Mouse (Mus musculus) frontal cortex, adult (tissue): ENCODE data around the gene Usp34.
A peak's percentile ranks its signal among the peaks of the same experiment; 100 is the strongest.
"Not testable (repeated sequence)": the region's sequence is repeated elsewhere in the genome, so short reads cannot be mapped to it uniquely, and the experiment has no call there.

Experiments used
- ATAC-seq: cut with Nextera tagmentation; 2 replicates; pipeline ENCODE4 v1.9.2; 2017; ENCODE audit warnings: mild to moderate bottlenecking, moderate library complexity, mixed read lengths; ENCODE audit not compliant: low TSS enrichment

The Usp34 gene

GRCm38 (mm10) chr11:23306764-23307565, at the start of gene Usp34:
Gene Usp34 (plus strand): TSS chr11:23306895.
- ATAC-seq: peak; percentile 6; the same call in 1 of the 2 replicates

DNA sequence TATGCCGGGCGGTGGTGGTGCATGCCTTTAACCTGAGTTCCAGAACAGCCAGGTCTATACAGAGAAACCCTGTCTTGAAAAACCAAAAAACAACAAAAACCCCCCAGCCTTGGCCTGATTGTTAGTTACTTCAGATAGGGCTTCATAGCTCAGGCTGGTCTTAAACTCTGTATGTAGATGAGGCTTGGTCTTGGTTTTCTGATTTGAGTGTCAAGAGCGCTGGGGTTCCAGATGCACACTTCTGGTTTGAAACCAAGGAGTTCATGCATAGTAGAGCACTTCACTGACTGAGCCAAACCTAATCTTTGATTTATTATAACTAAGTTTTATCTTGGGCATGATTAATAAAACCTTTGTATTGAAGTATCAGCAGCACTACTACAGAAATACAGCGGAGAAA, 47.6 kb upstream of the Usp34 start:
- no peak for ATAC-seq

GRCm38 (mm10) chr11:23259481-23259880, 47.2 kb upstream of the Usp34 start:
- no peak for ATAC-seq

GRCm38 (mm10) chr11:23260186-23260585, 46.5 kb upstream of the Usp34 start:
- ATAC-seq: no peak

DNA sequence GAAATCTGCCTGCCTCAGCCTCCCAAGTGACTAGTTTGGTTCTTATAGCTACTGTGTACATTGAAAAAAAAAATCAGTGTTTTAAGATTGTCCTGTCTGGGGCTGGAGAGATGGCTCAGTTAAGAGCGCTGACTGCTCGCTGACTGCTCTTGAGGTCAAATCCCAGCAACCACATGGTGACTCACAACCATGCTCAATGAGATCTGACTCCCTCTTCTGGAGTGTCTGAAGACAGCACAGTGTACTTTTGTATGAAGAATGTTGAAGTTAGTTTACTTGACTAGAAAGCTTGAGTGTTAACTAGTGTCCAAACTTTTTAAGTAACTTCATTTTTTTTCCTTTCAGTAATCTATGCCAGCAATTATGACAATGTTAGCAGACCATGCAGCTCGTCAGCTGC, 45.2 kb upstream of the Usp34 start:
- ATAC-seq: no peak

DNA sequence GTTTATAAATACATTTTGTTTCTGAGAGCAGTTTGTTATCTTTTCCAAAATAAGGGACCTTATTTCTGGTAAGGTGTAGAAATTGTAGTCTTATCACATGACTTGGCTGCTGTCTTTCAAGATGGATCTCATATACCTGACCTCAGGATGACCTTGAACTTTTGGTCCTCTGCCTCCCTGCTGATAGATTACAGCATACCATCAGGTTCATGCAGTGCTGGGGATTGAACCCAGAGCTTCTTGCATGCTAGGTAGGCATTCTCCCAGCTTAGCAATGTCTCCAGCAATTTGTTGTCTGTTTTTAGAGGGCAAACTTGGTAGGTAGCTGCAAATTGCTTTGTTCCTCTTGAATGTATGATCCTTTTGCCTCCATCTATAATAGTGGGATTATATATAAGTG, 41.7 kb upstream of the Usp34 start:
- no peak for ATAC-seq

GRCm38 (mm10) chr11:23271770-23272724, 34.6 kb upstream of the Usp34 start:
- peak; percentile 76 for ATAC-seq

DNA sequence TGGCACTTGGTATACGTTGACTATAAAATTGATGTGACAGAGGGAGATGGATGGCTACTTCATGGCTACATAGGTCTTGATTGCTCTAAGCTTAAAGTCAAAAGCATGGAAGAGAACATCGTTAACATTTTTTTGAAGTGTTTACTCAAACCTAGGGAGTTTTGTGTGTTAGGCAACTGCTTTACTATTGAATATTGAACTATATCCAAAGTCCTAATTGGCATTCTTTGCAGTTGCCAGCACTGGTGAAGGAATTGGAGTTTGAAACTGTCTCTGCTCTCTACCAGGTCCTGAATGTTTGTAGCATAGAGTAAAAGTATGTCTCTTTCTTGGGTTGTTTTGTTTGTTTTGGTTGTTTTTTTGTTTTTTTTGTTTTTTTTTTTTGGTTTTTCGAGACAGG, 30.9 kb upstream of the Usp34 start:
- ATAC-seq: no peak

- ATAC-seq: no peak
These were observed 22.2 kb upstream of the Usp34 start for GRCm38 (mm10) chr11:23284469-23284868.

- not testable (repeated sequence) for ATAC-seq
These were observed 17.8 kb upstream of the Usp34 start for GRCm38 (mm10) chr11:23288866-23289265.

DNA sequence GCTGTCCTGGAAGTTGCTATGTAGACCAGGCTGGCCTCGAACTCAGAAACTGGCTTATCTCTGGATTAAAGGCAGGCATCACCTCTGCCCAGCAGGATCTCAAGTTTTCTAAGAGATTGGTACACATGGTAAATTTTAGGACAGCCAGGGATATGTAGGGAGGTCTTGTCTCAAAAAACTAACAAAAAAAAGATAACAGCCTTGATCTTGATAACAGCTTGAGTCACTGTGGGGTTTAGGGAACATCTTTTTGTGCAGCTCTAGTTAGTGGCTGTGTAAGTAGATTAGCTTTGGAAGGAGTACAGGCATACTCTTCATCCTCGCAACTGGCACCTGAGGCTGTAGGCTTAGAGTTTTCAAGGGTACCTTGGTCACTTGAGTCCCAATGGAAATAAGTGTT, 9.3 kb upstream of the Usp34 start:
- ATAC-seq: no peak

- no peak for ATAC-seq
These were observed 8.4 kb upstream of the Usp34 start for GRCm38 (mm10) chr11:23298301-23298700.

- ATAC-seq: no peak
These were observed 6.8 kb upstream of the Usp34 start for GRCm38 (mm10) chr11:23299910-23300309.

DNA sequence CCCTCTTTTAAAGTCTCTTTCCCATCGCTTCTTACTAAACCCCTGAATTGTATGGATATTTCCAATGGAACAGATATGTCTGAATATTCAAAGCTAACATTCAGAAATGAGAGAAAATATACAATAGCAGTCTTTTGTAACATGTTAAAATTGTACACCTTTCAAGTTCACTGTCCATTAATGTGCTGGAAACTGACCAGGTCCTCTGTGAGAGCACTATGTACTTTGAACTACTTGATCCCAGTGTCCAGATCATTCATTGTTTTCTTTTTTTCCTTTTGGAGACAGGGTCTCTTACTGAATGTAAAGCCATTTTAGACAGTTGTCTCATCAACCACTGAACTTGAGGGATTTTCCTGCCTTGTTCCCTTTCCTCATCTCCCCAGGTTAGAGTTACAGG, 3.6 kb upstream of the Usp34 start:
- ATAC-seq: no peak

- ATAC-seq: not testable (repeated sequence)
These were observed 1.5 kb upstream of the Usp34 start for GRCm38 (mm10) chr11:23305101-23305672.

- peak; percentile 95 for ATAC-seq
These were observed 754 bp upstream of the Usp34 start for GRCm38 (mm10) chr11:23305673-23306608.

DNA sequence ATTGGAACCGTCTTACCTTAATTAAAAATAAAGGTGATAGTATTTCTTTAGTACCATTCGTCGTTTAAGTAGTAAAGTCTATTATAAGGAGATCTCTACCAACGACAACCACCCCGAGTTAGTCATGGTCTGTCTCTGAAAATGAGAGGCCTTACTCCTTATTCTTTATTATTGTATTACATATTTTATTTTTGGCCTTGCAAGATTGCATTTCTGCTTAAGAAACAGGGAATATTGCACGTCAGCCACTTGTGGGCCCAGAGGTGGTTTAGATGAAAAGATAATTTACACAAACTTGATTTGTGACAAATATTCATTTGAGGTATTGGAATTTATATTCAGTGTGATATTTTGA, 848 bp downstream of the Usp34 start:
- no peak for ATAC-seq

DNA sequence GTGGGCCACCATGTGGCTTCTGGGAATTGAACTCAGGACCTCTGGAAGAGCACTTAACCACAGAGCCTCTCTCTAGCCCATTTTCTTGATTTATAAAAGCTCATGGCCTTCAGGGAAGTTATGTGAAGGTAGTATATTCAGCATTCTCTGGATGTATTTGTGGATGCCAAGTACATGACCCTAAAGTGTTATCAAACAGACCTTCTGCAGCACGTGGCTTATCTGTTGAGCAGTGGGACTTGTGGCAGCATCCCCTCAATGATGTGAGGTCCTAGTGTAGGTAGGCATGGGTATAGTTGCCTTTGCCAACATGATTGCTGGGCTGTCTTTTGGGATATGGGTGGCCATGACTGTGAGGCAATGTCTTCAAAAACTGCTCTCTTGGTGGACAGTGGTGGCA, 6.8 kb downstream of the Usp34 start:
- no peak for ATAC-seq

- ATAC-seq: no peak
These were observed 22.7 kb downstream of the Usp34 start for GRCm38 (mm10) chr11:23329413-23329812.

DNA sequence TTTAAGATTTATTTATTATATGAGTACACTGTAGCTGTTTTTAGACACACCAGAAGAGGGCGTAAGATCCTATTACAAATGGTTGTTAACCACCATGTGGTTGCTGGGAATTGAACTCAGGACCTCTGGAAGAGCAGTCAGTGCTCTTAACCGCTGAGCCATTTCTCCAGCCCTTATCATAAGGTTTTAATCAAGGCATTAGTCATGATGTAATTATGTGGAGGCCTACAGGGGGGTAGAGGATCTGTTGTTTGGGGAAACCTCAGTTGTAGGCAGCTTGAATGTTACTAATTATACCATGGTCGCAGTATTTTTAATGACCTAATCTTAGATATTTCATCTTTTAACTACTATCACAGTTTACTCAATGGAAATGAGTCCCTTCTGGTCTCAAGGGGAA, 25.4 kb downstream of the Usp34 start:
- no peak for ATAC-seq

DNA sequence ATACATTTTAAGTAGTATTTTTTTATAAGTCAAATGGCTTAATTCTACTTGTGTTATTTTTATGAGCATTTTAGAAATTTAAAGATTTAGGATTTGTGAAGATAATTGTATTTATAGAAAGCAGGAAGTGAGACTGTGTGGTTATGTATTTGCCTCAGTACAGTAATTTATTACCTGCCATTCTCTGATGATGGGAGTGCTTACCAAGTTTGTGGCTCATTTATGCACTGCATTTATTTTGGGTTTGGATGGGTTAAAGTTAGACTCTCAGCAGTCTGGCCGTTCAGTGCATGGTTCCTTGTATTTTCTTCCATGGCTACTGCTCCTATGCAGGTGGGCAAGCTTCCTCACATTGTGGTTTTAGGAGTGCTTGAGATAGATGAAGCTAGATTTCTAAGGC, 28.5 kb downstream of the Usp34 start:
- ATAC-seq: no peak
